Mouse (Mus musculus): Measurements from ENCODE around the gene Actn1. TPM values are rescaled to one million over a fixed set of nuclear protein-coding genes. Genes with fewer than 3 reads are reported as not detected.

Actn1 gene
- 18.8 and 22.9 TPM in 2 replicates for polyA plus RNA-seq (2012; rRNA removed)

DNA sequence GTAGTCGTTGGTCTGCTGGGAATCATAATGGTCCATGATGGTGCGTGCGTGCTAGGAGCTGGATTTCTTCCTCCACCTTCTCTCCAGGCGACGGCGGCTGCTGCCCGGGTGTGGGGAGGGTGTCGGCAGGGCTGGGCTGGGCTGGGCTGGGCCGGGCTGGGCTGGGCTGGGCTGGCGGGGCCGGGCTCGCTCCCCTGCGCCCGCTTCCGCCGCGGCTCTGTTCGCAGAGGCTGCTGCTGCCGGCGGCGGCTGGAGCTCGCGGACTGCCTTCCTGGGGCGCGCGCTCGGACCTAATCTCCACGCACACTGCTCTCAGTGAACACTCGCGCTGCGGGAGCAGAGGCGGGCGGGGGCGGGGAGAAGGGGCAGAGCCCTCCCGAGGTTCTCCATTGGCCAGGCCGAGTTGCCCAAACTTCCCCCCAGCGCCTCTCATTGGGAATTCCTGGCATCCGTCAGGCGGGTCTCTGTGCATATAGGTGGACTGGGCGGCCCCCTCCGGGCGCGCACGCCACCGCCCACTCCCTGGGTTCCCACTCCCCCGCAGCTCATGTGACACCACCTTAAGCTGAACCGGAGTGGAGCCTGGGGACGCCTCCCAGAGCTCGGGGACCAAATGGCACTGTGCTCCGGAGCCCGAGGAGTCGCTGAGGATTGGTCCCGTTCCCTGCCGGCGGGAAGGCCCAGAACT, at the start of gene Actn1:
TSS of gene Actn1 (minus strand) at position 316 of the 688 bp plus-strand sequence.

Other genes starting within 250 kb of the Actn1 start
- 32.5 and 43.4 TPM in 2 replicates for gene Zfp36l1, start 147.4 kb downstream of the Actn1 start, polyA plus RNA-seq (2012; rRNA removed)
- 5.6 and 7.3 TPM in 2 replicates for gene Dcaf5, start 176.2 kb upstream of the Actn1 start, polyA plus RNA-seq (2012; rRNA removed)
- gene Exd2, start 202.7 kb upstream of the Actn1 start, polyA plus RNA-seq (2012; rRNA removed): 4.3 and 5.0 TPM in 2 replicates